Mouse (Mus musculus): Measurements from ENCODE around the gene Ankrd33b. TPM values are rescaled to one million over a fixed set of nuclear protein-coding genes. Genes with fewer than 3 reads are reported as not detected.

The Ankrd33b gene
- polyA plus RNA-seq, 2 experiments: 0.52 to 0.59 TPM

DNA sequence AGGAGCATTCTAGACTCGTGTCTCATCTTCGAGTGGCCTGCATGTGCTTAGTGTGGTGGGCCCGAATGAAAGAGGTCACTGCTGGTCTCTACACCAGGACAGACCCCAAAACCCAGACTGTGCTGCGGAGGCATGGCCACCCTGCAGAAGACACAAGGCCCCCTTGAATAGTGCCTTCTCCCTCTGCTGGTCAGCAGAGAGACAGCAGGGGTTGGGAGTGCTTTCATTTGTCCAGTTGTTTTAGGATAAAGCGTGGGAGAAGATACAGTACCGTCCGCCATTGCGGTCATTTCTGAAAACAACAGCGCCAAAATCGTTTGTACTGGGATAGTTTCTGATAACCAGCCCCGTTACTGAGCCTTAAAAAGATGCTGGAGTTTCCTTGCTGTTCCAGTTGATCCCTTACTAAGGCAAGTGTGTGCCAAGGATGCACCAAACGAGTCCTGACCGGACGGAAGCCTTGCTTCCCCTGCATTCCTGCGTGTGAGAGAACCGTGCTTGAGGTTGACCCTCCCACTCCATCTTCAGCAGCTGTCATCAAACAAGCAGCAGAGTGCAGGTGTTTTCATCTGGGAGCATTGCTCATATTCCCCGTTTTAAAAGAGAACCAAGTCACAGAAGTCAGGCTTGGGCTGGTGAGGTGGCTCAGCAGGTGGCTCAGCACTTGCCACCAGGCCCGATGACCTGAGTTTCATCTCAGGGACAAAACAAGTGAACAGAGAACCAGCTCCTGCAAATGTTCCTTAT is 108.7 kb downstream of the Ankrd33b start:
- 75% methylated on average over 18 of the region's 18 CpGs for WGBS
- H3K9me3 ChIP-seq (ENCODE audit: control insufficient read depth, low read length): no peaks in the 10 kb centered on the region
- peaks cover 6% of the 10 kb centered on the region; the same call in 1 of the 2 replicates for H3K4me1 ChIP-seq (ENCODE audit: control insufficient read depth, insufficient read depth, low read length)
- no peak overlapping the region for H3K4me3 ChIP-seq (replicated peaks; ENCODE audit: low read length)
- H3K27me3 ChIP-seq (ENCODE audit: control insufficient read depth, insufficient read depth, low read length): no peaks in the 10 kb centered on the region
- ATAC-seq (ENCODE audit: low FRiP score, low read depth) (no peak), DNase-seq (ENCODE audit: low spot score) (no peak)
- no peak for TF ChIP-seq POLR2A (IDR thresholded peaks at IDR 0.05; ENCODE audit: borderline replicate concordance, extremely low read depth, insufficient read depth, insufficient read length)
- H3K36me3 ChIP-seq (ENCODE audit: control insufficient read depth, insufficient read depth, low read length): no peaks in the 10 kb centered on the region
- H3K4me2 ChIP-seq (replicated peaks; ENCODE audit: low read depth, low read length, severe bottlenecking): no peak overlapping the region
- no peak overlapping the region for H3K27ac ChIP-seq (replicated peaks; ENCODE audit: low read depth, low read length)
- no peak overlapping the region for H3K9ac ChIP-seq (ENCODE audit: low read depth, low read length, severe bottlenecking)

DNA sequence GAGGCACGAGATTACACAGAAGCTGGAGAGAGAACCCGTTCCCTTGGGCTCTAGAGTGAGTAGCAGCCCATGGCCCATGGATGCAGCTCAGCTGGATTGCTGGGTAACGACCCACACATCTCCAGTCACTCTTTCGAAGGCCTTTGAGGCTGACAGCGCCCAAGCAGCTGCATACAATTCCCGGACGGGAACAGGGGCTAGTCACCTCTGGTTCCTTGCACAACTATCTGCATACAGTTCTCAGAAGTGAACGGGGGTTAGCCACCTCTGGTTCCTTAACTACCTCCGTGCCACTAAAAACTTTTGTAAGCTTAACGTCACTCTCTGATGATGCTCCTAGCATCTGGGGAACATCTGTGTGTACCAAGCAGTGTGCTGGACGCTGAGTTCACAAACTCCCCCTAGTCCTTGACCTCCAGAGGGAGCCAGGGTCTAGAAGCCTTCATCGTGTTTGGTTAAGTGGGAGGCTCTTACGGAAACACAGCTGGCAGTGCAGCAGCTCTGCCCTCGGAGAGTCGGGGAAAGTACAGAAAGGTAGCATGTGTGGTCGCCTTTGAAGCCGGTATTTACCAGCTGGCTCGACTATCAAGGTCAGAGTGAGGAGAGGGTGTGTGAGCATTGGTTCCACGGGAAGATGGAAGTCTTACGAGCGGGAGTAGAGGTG is 109.4 kb downstream of the Ankrd33b start:
- Histone ChIP-seq H3K9ac (ENCODE audit: low read depth, low read length, severe bottlenecking) (no peak overlapping the region), H3K4me2 (replicated peaks; ENCODE audit: low read depth, low read length, severe bottlenecking) (no peak overlapping the region), H3K4me1 (ENCODE audit: control insufficient read depth, insufficient read depth, low read length) (peaks cover 6% of the 10 kb centered on the region; the same call in 1 of the 2 replicates), H3K27me3 (ENCODE audit: control insufficient read depth, insufficient read depth, low read length) (no peaks in the 10 kb centered on the region), H3K4me3 (replicated peaks; ENCODE audit: low read length) (no peak overlapping the region), H3K27ac (replicated peaks; ENCODE audit: low read depth, low read length) (no peak overlapping the region), H3K36me3 (ENCODE audit: control insufficient read depth, insufficient read depth, low read length) (no peaks in the 10 kb centered on the region), H3K9me3 (ENCODE audit: control insufficient read depth, low read length) (no peaks in the 10 kb centered on the region)
- no peak for ATAC-seq (ENCODE audit: low FRiP score, low read depth)
- no peak for TF ChIP-seq POLR2A (IDR thresholded peaks at IDR 0.05; ENCODE audit: borderline replicate concordance, extremely low read depth, insufficient read depth, insufficient read length)
- no peak for DNase-seq (ENCODE audit: low spot score)
- WGBS: 41% methylated on average over 21 of the region's 21 CpGs

DNA sequence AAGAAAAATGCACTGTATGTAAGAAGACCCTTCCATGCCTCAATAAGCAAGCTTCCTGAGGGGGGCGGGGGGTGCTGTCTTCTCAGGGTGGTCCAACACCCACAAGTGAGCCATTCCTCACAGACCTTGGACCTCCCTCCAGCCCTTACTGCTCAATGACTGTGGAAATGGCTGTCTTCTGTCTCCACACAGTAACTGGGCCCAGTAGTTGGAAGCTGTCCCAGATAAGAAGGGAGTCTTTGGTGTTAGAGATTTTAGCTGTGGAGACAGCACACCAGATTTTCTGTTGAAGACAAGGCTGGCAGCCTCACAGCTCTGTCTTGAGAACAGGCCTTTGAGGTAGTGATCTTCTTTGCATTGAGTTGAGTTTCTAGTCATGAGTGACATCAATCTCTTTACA is 110.2 kb downstream of the Ankrd33b start:
- ATAC-seq (ENCODE audit: low FRiP score, low read depth) (no peak), DNase-seq (ENCODE audit: low spot score) (no peak)

DNA sequence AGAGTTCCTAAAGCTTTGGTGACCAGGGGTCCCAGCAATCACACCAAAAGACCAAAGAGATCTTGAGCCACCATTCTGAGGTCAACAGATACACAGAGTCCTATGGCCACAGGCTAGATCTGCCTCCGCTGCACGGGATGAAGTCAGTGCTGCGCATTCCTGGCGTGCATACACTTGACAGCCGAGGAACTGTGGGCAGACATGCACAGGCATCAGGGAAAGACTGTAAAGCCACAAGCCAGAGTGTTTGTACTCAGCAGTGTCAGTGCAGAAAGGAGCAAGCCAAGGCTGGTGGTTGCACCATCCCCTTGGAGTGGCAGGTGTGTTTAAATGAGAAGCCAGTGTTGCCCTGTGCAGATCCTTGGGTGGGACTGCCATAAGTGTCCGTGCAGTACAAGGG is 111.8 kb downstream of the Ankrd33b start:
- DNase-seq (ENCODE audit: low spot score) (no peak), ATAC-seq (ENCODE audit: low FRiP score, low read depth) (no peak)
- Histone ChIP-seq H3K27ac (replicated peaks; ENCODE audit: low read depth, low read length) (no peak overlapping the region), H3K9ac (ENCODE audit: low read depth, low read length, severe bottlenecking) (no peak overlapping the region), H3K4me2 (replicated peaks; ENCODE audit: low read depth, low read length, severe bottlenecking) (no peak overlapping the region), H3K4me1 (ENCODE audit: control insufficient read depth, insufficient read depth, low read length) (peaks cover 10% of the 10 kb centered on the region; the same call in 1 of the 2 replicates), H3K9me3 (ENCODE audit: control insufficient read depth, low read length) (no peaks in the 10 kb centered on the region), H3K27me3 (ENCODE audit: control insufficient read depth, insufficient read depth, low read length) (no peaks in the 10 kb centered on the region), H3K4me3 (replicated peaks; ENCODE audit: low read length) (no peak overlapping the region), H3K36me3 (ENCODE audit: control insufficient read depth, insufficient read depth, low read length) (no peaks in the 10 kb centered on the region)
- no peak for TF ChIP-seq POLR2A (IDR thresholded peaks at IDR 0.05; ENCODE audit: borderline replicate concordance, extremely low read depth, insufficient read depth, insufficient read length)
- 79% methylated on average over 6 of the region's 6 CpGs for WGBS

More for the DNA sequence above, 110.2 kb downstream of the Ankrd33b start:
- Histone ChIP-seq H3K4me1 (ENCODE audit: control insufficient read depth, insufficient read depth, low read length) (peaks cover 6% of the 10 kb centered on the region; the same call in 1 of the 2 replicates), H3K9me3 (ENCODE audit: control insufficient read depth, low read length) (no peaks in the 10 kb centered on the region), H3K4me2 (replicated peaks; ENCODE audit: low read depth, low read length, severe bottlenecking) (no peak overlapping the region), H3K27me3 (ENCODE audit: control insufficient read depth, insufficient read depth, low read length) (no peaks in the 10 kb centered on the region), H3K9ac (ENCODE audit: low read depth, low read length, severe bottlenecking) (no peak overlapping the region), H3K36me3 (ENCODE audit: control insufficient read depth, insufficient read depth, low read length) (no peaks in the 10 kb centered on the region), H3K4me3 (replicated peaks; ENCODE audit: low read length) (no peak overlapping the region), H3K27ac (replicated peaks; ENCODE audit: low read depth, low read length) (no peak overlapping the region)
- 80% methylated on average over 1 of the region's 1 CpGs for WGBS
- no peak for TF ChIP-seq POLR2A (IDR thresholded peaks at IDR 0.05; ENCODE audit: borderline replicate concordance, extremely low read depth, insufficient read depth, insufficient read length)

DNA sequence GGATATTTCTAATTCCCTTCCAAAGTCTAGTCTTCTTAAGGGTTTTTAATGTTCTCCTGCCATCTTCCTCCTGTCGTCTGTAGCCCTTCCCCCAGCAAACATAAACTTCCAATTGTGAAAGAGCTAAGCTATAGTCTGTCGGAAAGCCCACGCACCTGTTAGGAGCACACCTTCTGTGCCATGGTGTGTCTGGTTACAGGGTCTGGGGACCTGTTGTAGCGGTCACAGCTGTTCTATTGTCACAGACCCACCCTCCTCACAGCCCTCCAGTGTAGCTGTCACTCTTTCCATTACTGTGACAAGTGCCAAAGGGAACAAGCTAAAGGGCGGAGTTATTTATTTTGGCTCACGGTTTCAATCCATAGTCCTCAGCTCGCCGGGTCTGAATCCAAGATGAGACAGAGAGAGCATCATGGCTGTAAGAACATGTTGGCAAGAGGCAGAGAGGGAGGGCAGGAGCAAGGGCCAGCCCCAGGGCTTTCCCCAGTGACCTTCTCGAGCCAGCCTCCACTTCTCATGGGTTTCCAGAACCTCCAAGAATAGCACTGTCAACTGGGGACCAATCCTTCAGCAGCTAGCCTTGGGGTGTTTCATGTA is 112.5 kb downstream of the Ankrd33b start:
- 88% methylated on average over 9 of the region's 9 CpGs for WGBS
- no peaks in the 10 kb centered on the region for H3K9me3 ChIP-seq (ENCODE audit: control insufficient read depth, low read length)
- H3K9ac ChIP-seq (ENCODE audit: low read depth, low read length, severe bottlenecking): no peak overlapping the region
- no peak overlapping the region for H3K27ac ChIP-seq (replicated peaks; ENCODE audit: low read depth, low read length)
- H3K4me3 ChIP-seq (replicated peaks; ENCODE audit: low read length): no peak overlapping the region
- peaks cover 17% of the 10 kb centered on the region for H3K4me1 ChIP-seq (ENCODE audit: control insufficient read depth, insufficient read depth, low read length)
- no peak for TF ChIP-seq POLR2A (IDR thresholded peaks at IDR 0.05; ENCODE audit: borderline replicate concordance, extremely low read depth, insufficient read depth, insufficient read length)
- DNase-seq (ENCODE audit: low spot score) (no peak), ATAC-seq (ENCODE audit: low FRiP score, low read depth) (no peak)
- no peaks in the 10 kb centered on the region for H3K27me3 ChIP-seq (ENCODE audit: control insufficient read depth, insufficient read depth, low read length)
- no peaks in the 10 kb centered on the region for H3K36me3 ChIP-seq (ENCODE audit: control insufficient read depth, insufficient read depth, low read length)
- no peak overlapping the region for H3K4me2 ChIP-seq (replicated peaks; ENCODE audit: low read depth, low read length, severe bottlenecking)
